Mouse (Mus musculus) cerebral cortex, adult 2 months (tissue): ENCODE results near the gene Sft2d1.

ENCODE experiments used
- WGBS: fragments of 180-500 bp; shearing (Covaris S2); methylation state at CpG from one replicate; pipeline ENCODE4 v1.1.7; 2018; 5-methylcytosine and 5-hydroxymethylcytosine counted together

The Sft2d1 gene

DNA sequence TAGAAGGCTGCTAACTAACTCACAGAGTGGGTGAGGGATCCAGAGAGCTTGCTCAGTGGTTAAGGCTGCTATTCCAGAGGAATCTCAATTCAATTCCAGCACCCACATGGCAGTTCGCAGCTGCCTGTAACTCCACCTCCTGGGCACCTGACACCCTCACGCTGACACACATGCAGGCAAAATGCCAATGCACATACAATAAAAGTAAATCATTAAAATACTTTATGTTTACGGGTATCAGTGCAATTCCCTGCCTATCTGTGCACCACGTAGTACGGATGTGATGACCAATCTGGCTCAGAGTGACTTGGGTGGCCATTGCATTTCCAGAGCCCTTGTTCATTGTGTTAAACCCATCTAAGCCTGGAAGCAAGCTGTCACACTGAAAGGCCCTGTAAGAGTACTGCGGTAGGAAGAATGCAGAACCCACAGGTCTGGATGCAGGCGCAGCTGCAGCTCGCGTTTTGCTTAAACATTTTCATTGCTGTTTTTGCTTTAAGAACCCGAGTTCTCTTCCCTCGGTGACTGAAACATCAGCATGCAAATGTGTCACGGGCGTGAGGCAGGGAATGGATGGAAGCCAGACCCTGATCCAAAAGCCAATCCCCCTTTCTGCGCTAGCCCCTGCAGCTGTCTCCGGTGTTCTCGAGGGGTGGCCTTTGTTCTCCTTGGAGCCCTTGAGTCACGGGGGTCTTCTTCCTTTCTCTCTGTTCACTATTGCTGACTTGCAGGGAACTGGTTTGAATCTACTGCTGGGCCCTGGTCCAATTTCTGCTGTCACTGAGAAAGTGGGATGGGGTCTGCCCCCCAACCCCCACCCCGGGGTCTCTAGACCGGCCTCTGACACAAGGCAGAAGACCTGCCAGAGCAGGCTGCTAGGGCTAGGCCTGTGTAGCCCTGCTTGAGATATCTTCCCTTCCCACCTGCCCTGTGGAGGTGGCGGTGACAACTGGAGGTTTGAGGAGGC is 56.9 kb downstream of the Sft2d1 start:
- WGBS = 16% methylated on average over 20 of the region's 20 CpGs

GRCm38 (mm10) chr17:8368570-8368969 is 57.7 kb downstream of the Sft2d1 start:
- WGBS = 25% methylated on average over 8 of the region's 8 CpGs

GRCm38 (mm10) chr17:8369171-8369570 is 58.3 kb downstream of the Sft2d1 start:
- 58% methylated on average over 2 of the region's 2 CpGs for WGBS

- 50% methylated on average over 13 of the region's 13 CpGs for WGBS
Measured at GRCm38 (mm10) chr17:8370634-8371229, 59.8 kb downstream of the Sft2d1 start.

- 1% methylated on average over 7 of the region's 7 CpGs for WGBS
Measured at GRCm38 (mm10) chr17:8371834-8372233, 60.9 kb downstream of the Sft2d1 start.

GRCm38 (mm10) chr17:8372286-8373046 is 61.6 kb downstream of the Sft2d1 start:
- WGBS = under 1% methylated on average over 18 of the region's 18 CpGs
